Mouse (Mus musculus) retina, postnatal 1 day (tissue): Measurements from ENCODE around the gene Ms4a6b.
"Not testable (repeated sequence)": the region's sequence is repeated elsewhere in the genome, so short reads cannot be mapped to it uniquely, and the experiment has no call there.

Experiments used
- DNase-seq: peaks from one replicate; pipeline ENCODE4 v3.0.0-alpha.2; 2012

Gene Ms4a6b

GRCm38 (mm10) chr19:11536593-11536992 lies 20.3 kb downstream of the Ms4a6b start, which contains the start of gene Ms4a4d:
Gene Ms4a4d (plus strand): TSS chr19:11536801.
- no peak for DNase-seq

GRCm38 (mm10) chr19:11537336-11537735 lies 21.0 kb downstream of the Ms4a6b start:
- peak; percentile 6 for DNase-seq

GRCm38 (mm10) chr19:11540166-11540821 lies 24.0 kb downstream of the Ms4a6b start:
- not testable (repeated sequence) for DNase-seq

DNA sequence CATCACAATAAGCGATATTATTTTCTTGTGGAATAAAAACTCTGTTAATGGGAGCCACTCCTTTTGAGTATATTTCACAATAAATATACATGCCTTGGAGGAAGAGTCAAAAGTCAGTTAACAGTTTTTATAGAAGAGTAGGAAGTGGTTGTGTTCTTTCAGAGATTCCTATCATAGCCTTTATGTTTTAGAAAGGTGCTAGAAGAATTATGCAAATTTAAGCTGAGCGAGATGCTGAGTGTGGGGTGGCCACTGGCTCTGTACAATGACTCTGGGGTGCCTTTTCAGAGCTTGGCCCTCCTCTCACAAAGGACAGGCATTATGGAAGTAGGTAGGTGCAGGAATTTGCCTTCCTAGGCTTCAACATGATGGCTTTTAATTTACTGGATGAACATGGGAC lies 28.1 kb downstream of the Ms4a6b start:
- DNase-seq, result not testable (repeated sequence)

DNA sequence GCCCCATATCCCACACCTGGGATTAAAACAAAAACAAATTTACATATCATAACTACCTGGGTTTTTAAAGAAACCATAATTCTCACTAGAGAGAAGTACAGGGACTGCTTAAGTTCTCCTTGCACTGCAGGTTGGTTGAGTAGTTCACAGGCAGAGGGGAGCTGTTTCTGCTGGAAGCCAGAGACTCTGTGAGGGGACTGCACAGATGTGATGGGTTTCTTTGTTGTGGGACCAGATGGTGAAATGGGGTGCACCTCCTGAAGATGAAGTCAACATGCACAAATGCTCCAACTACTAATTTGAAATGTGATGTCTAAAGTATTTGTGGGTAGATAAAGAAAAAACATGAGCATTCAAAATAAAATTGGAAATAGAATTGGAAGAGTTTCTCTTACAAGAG lies 31.6 kb downstream of the Ms4a6b start:
- no peak for DNase-seq

- DNase-seq, result no peak
These were observed 38.4 kb downstream of the Ms4a6b start for GRCm38 (mm10) chr19:11554726-11555125.

DNA sequence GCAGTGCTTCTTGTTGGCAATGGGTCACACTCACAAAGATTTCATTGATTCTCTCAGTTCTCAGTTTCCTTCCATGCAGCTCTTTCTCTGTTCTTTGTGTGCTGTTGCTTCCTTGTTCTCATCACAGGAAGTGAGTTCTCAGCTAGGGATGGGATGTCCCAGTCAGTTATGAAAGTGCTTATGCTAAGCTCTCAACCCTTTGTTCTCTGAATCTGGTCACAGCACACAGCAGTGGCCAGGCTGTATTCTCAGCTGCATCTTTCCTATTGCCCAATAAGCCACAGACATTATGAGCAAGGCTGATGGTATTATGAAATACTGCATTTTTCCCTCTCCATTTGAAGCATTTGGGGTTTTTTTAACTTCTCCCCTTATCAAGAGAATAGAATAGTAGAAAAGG lies 43.2 kb downstream of the Ms4a6b start:
- DNase-seq, result not testable (repeated sequence)

- no peak for DNase-seq
These were observed 58.7 kb downstream of the Ms4a6b start for GRCm38 (mm10) chr19:11574965-11575364.
